Mouse (Mus musculus) kidney, adult 11 months (tissue): ENCODE results near the gene Zdhhc11.
A peak's percentile ranks its signal among the peaks of the same experiment; 100 is the strongest.
"Not testable (repeated sequence)": the region's sequence is repeated elsewhere in the genome, so short reads cannot be mapped to it uniquely, and the experiment has no call there.

Source experiments
- DNase-seq: peaks from one replicate; pipeline ENCODE4 v3.0.0; 2022

The Zdhhc11 gene

DNA sequence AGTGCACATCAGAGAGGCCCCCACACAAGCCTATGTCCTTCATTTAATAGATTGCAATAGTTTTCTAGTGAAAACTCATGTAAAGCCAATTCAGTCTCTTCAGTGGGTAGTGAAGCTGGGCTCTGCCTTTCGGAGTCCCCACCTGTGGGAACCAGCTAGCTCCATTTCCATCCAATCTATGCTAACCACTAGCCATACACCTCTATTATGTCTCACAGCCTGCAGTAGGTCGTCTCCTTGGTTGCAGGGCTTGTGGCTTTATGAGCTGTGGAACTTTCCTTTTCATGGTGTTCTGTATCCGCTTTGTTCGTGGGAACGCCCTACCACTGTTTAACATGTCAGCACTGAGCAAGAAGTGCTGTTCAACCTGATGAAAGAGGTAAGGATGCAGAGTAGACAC is at the start of gene Zdhhc11:
Gene Zdhhc11, plus strand, starts transcription at position 301 of the 400 bp plus-strand sequence.
- no peak for DNase-seq

DNA sequence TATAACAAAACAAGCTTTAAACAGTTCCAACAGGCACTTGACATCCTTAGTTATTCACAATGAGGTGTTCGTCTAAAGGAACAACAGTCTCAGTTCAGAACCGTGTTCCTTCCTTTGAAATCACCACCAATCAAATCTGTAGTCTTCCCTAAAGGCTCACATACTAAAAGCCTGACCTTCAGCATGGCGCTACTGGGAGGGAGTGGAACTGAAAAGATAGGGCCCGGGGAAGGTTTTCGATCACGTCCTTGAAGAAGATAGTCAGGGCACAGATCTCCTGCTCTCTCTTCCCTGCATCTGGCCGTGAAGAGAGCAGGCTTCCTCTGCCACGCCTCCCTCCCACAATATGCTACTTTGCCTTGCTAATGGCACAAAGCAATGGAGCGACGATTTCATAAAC is 31.4 kb upstream of the Zdhhc11 start:
- no peak for DNase-seq

DNA sequence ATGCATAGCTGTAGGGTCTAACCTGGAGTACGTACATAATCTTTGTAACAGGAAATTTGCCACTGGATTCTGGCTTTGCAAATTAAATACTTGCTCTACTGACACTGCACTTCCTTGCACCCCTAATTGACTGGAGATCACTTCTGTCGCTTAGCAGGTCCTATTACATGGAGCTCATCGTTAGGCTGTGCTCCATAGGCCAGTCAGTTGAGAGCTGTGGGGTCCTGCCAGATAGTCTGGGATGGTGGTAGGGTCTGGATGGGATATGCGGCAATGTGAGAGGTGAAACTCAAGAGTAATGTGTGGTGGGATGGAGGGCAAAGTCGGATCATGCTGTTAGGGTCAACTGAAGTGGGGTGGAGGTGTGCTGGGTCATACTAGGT is 26.7 kb upstream of the Zdhhc11 start:
- DNase-seq: no peak

DNA sequence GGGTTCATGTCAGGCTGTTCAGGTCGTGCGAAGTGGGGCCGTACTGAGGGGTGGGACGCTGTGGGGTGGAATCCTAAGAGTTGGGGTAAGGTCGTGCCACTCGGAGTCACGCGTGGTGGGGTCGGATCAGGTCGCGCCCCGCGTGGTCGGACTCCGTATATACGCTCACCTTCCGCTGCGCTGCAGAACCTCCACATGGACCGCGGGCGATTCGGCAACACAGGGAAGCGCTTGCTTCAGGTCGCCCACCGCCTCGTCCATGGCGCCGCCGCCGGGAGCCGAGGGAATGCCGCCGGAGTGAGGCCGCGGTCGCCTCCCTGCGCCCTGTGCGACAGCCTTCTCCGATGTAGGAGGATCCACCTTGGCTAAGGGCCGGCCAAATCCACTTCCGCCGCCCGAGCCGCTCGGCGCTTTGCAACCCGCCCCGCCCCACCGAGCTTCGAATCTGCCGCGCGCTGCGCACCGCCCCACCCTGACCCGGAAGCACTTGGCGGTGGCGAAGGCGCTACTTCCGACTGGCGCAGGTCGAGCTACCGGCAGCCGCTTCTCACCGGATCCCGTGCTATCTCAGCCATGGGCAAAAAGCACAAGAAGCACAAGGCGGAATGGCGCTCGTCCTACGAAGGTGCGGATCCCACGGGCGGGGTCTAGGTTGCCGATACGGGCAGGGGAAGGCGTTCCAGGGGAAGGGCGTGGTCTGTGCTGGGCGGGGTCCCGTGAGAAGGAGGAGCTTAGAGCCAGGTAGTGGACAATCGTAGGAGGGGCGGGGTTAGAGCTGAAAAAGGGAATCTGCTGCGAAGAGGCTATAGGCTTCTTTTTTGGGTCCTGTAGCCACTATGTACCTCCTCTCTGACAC is 26.1 kb upstream of the Zdhhc11 start, which contains the start of the genes Trip13 and Brd9:
Gene Trip13, minus strand, starts transcription at position 464 of the 856 bp plus-strand sequence.
Gene Brd9, plus strand, starts transcription at position 491 of the 856 bp plus-strand sequence.
- DNase-seq: peak; percentile 88

DNA sequence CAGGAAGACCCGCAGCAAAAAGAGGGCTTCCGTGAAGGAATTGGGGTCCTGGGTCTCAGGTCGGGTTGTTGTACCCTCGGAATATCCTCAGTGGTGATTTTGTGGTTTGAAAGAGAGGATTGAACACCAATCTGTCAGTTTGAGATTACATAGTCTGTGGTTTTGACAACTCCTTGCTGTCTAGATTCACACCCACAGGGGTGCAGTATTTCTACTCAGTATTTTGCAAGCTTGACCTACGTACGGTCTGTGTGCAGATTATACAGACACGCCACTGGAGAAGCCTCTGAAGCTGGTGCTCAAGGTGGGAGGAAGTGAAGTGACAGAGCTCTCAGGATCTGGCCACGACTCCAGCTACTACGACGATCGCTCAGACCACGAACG is 25.5 kb upstream of the Zdhhc11 start:
- DNase-seq: no peak

DNA sequence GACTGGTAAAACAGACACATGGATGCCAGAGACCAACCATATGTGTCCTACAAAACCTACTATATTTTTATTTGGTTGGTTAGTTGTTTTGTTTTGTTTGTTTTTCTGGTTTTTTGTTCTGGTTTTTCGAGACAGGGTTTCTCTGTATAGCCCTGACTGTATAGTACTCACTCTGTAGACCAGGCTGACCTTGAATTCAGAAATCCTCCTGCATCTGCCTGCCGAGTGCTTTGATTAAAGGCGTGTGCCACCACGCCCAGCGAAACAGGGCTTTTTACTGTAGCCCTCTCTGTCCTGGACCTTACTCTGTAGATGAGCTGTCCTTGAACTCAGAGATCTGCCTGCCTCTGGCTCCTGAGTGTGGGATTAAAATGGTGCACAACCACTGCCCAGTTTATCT is 24.6 kb upstream of the Zdhhc11 start:
- no peak for DNase-seq

DNA sequence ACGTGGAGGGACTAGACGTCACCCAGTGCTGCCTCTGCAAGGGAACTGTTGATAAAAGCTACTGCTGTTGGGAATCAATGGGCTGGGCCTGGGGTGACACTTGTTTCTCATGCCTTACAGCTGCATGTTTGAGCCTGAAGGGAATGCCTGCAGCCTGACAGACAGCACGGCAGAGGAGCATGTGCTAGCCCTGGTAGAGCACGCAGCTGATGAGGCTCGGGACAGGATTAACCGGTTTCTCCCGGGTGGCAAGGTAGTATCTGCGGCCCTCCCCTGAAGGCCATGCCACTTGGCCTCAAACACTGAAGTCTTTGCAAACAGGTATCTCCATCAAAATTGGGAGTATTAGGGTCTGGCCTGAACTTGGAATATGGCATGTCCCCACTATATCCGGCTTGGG is 19.0 kb upstream of the Zdhhc11 start:
- no peak for DNase-seq

DNA sequence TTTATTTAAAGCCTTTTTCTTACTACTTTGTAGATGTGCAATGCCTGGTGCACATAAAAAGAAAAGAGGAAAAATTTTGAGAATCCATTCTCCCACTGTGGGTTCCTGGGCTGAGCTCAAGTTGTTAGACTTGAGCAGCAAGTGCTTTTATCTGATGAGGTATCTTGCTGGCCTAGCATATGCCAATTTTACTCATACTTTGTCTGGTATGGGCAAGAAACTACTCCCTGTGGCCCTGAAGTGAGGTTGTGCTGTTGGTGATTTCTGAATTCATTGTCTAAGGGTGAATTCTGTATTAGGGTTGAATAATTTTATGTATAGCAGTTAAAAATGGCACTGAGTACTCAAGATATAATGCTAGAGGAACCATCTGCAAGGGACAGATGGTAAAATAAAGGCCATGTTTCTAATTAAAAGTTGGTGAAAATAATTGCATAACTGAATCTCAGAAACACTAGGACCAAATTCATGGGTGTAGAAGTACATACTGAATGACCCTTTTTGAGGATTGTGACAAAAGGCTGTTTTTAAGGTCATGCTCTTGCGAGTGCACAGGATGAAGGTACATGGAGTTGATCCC is 10.0 kb upstream of the Zdhhc11 start:
- DNase-seq: no peak

DNA sequence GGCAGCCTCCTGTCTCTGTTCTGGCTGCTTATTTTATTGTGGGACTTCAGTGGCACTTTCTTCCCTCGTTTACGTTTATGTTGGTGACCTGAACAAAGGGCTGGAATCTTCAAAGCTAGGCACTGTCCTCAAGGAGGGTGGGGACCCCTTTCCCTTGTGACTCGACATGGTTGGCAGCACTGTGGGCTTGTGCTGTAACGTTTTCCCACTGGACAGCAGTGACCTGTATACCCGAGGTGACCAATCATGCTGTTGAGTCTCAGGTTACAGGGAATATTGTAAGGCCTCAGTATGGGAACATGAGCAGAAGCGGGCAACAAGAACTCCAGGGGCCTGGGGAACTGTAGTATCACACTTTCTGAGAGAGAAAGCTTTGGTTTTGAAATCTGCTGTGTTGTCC is 9.0 kb upstream of the Zdhhc11 start:
- DNase-seq: no peak

DNA sequence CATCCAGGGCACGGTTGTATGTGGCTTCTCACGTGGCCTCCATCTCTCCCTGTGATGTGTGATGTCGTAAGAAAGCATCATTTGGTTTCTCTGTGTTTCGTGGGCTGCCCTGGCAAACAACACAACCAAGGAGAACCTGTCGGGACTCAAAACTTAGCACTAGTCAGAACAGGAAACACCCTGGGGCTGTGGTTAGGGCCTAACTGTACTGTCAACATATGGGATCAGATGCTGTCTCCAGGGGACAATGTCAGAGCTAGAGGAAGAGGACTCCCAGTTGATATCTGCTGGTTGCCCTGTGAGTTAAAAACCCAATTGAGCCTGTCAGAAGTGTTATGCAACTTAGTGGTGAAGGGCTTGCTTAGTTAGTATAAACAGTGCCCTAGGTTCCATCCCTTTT is 8.1 kb upstream of the Zdhhc11 start:
- no peak for DNase-seq

DNA sequence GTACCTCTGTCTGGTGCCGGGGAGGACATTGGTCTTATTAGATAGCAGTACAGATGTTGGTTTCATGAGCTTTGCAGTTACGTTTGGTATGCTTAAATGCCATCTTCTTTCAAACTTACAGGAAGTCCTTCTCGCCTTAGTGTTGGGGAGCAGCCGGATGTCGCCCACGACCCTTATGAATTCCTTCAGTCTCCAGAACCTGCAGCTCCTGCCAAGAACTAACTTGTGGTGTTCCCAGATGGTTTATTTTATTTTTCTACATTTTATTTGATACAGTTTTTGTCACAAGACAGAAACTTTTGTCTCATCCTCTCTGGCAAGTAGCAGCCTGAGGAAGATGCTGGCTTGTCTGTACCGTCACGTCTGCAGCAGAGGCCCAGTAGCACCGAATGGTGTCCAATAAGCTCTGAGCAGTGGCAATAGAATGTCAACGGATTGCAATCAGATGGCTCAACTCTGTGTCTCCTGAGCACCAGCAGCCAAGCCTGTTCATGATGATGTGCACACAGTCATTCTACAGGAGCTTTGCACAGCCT is 3.5 kb upstream of the Zdhhc11 start:
- DNase-seq: no peak

DNA sequence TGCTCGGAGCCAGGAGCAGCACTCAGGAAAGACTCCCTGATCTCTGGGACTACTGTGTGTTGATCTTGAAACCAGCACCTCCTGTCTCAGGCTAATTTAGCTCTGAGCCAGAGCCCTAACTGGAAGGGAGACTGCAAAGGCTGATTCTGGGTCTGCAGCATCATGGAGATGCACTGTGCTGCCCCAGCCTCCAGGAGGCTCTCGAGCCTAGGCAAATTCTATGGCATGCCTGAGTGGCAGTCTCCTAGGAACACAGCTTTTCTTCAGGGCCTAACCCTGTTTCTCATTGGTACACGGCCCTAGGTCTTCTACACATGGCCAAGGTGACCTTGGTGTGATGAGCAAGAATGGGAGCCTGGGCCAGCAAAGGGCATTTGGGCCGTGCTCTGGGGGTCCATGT is 2.5 kb upstream of the Zdhhc11 start:
- no peak for DNase-seq

DNA sequence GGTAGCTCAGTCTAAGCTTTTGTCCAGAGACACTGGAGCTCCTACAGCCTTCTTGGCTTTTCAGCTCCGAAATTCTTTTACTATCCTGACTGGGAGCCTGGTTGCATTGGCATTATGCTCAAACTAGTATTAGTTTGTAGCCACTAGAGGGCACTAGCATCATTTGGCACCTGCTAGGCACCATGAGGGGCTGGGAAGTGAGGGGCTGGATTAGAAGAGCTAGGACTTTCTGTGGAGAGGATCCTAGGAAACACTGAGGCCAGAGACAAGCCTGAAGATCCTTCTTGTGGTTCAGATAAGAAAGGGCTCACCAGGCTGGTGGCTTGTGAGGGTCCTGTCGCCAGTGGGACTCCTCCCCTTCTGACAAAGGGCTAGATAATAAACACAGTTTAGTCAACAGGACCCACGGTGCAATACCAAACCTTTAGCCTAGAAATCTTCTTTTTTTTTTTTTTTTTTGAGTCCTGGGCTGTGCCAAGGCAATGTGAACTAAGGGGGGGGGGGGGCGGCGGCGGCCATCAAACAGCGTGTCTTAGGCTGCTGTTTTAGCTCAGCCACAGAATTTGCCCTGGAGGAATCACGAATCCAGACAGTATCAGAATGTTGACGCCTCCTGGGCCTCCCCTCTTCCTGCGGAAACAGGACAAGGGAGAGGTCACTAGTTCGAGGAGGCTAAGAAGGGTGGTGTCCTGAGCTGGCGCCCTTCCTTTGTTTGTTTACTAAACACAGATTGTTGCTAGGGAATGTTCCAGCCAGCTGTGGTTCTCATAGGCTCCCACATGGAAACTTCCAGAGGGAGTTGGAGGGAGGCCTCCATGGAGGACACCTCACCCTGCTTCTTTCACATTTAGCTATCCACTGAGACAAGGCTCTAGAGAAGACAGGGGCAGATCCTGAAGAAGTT is 7.1 kb downstream of the Zdhhc11 start:
- DNase-seq: peak; percentile 86

DNA sequence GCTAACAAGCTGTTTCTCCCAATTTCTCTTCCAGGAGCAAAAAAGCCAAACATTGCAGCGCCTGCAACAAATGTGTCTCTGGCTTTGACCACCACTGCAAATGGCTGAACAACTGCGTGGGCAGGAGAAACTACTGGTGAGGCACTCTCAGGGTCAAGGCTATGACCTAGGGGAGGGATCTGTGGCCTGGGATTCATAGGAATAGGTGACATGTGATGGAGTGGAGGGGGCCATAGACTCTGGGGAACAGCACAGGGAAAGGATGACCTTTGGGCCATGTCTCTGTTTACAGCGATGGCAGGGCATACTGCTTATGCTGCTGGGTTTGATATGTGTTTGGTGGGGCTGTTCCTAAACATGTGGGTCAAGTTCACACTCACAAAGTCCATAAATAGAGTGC is 10.9 kb downstream of the Zdhhc11 start:
- DNase-seq: no peak

DNA sequence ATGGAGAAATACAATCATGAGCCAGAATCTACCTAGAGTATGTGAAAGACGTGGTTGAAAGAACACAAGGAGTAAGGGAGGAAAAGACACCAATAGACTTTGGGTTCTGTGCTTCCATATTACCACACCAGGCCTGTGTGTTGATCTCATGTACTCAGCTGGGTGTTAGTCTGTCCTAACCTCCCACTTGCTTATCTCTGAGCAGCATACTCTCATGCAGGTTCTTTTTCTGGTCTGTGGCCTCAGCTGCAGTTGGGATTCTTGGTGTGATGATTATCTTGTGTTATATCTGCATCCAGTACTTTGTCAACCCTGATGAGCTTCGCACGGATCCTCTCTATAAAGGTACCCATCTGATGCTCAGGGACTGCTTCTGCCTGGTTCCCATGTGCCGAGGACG is 13.3 kb downstream of the Zdhhc11 start:
- no peak for DNase-seq

DNA sequence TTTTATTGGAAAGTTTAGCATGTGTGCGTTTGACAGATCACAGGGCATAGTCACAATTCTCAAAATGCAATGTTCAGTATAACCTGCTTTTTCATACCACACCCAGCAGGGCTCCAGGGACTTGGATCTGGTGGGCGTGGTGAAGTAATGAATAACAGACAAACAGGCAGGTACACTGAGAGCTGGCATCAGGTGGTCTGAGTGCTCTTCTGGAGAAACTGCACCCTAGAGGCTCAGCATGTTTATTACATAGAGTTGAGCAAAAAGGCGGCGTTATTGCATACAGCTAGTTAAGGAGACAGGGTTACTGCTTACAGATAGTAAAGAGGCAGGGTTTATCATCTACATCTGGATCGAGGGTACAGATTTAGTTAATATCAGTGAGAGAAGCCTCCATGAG is 26.7 kb downstream of the Zdhhc11 start:
- no peak for DNase-seq

DNA sequence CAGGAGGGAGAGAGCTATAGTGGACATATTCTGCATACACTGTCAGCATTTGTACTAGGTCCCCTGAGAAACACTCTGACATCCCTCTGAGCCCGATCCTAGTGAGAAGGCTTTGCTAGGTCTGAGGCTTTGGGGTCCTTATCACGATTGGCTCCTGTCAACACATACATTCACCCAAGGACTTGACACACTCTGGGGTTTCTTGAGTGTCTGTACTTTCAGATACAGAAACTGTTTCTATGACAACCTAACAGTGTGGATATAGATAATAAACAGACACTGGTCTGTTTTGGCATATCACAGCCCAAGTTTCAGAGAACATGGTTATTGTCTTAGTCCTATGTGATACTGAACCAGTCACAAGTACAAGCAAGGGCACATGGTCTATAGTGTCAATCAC is 27.1 kb downstream of the Zdhhc11 start:
- no peak for DNase-seq

DNA sequence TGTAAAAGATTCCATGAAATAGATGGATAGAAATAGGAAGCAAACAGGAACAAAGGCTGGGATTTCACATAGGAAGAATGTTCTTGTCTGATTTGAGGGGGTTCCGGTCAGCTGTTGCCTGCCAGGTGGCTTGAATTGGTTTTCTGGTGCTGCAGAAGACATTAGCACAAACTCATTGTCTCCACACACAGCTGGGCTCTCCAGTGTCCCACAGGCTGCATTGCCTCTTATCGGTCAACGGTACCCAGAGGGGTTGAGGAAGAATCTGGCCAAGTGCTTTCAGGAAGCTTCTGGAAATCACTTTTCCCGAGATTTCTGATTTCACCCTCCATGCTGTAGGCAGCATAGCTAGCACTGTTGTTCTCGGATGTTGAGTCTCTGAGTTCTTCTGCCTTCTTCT is 27.6 kb downstream of the Zdhhc11 start:
- DNase-seq: no peak

DNA sequence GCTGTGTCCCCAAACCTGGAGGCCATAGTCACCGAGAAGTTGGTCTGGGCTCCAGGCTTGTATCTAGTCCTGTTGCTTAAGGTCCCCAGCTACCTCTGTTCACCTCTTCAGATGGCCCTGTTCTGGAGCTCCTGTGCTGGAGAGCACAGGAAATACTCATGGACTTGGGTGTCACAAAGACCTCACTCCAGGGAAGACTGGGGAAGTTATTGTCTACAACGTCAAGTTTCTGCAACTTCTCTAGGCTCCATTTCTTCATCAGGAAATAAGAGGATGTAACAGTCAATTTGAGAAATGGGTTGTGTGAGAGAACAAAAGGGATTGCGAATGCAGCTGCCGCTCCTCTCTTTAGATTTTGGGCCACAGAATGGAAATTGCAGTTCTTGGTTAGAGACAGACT is 32.8 kb downstream of the Zdhhc11 start:
- no peak for DNase-seq

DNA sequence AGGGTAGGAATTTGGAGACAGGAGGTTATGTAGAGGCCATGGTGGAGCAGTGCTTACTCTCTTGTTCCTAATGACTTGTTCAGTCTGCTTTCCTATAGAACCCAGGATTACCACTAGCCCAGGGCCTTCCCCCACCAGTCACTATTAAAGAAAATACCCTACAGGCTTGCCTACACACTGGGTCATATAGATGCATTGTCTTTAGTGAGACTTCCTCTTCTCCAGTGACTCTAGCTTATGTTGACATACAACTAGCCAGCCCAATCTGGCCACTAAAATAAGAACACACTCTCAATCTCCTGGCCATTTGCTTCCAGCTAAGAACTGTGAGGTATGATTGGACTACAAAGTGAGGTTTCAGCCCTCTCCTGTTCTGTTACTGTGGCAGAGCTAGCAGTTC is 36.9 kb downstream of the Zdhhc11 start:
- DNase-seq: no peak

DNA sequence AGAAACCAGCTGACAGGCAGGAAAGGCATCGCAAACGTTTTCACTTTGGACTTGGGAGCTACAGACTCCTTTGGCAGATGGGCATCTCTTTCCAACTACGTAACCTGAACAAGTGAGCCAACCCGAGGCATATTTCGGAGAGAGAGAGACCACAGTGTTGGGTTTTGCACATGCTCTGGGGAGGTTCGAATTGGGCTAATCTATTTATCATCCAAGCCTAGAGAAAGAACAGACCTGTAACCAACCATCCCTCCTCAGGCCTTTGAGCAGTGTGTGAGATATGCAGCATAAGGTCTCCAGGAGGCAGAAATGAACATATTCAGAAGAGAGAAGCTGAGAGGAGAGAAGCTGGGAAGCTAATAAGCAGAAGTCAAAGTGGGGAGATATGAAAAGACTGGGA is 37.3 kb downstream of the Zdhhc11 start:
- no peak for DNase-seq

DNA sequence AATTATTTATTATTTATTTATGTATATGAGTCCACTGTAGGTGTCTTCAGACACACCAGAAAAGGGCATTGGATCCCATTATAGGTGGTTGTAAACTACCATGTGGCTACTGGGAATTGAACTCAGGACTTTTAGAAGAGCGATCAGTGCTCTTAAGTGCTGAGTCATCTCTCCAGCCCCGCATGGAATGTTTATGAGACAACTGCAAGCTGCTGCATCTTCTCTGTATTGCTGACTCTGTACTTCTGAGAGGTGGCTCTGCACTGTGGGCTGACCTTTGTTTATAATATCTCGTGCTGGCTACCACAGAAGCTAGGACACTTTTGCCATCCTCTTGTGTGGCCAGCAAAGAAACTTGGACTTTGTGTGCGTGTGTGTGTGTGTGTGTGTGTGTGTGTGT is 37.8 kb downstream of the Zdhhc11 start:
- DNase-seq: no peak

DNA sequence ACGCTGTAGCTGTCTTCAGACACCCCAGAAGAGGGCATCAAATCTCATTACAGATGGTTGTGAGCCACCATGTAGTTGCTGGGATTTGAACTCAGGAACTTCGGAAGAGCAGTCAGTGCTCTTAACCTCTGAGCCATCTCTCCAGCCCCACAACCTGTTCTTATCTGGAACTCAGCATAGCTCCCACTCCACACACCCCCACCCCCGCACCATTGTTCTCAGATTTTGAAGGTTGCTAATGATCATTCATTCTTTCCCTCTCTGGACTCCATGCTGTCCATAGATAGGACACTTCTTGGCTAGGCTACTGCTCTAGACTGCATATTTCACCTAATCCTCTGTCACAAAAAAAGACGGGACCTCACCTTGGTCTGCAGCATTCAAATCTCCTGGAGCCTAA is 43.2 kb downstream of the Zdhhc11 start:
- DNase-seq: not testable (repeated sequence)
